Comparison of ENCODE assay signal across 10 mouse cellular contexts in genomic region chr5:74618573-74619059, GRCm38 (mm10).
A peak's percentile ranks its signal among the peaks of the same experiment; 100 is the strongest.
DNase-seq lines count a peak whose midpoint lies in the region; ATAC-seq and TF ChIP-seq lines count a peak whose summit lies in the region.
"Had no signal": no experiment of that assay in that cellular context is flagged by ENCODE, and none has a peak within 500 bp of the region (broad histone marks: within the 10 kb centered on the region; RNA-seq: fewer than 3 reads in every experiment).

No protein-coding gene starts in this region.

- H3K27me3 ChIP-seq in lung, embryonic 14.5 days (ENCODE audit: insufficient read depth, low read length), result no peaks in the 10 kb centered on the region

- no peak overlapping the region for H3K27ac ChIP-seq in lung, embryonic 14.5 days (ENCODE audit: low read depth)
- H3K27ac ChIP-seq: heart, embryonic 15.5 days; macrophage had no signal

- 62% methylated on average over 3 of the region's 3 CpGs for WGBS in lung, embryonic 14.5 days

- H3K9ac ChIP-seq in lung, embryonic 14.5 days, result no peak overlapping the region
- H3K9ac ChIP-seq: heart, embryonic 15.5 days had no signal

- H3K4me2 ChIP-seq in lung, embryonic 14.5 days, result no peak overlapping the region
- H3K4me2 ChIP-seq: heart, embryonic 15.5 days had no signal

- H3K4me1 ChIP-seq in lung, embryonic 14.5 days (ENCODE audit: insufficient read depth), result no peaks in the 10 kb centered on the region

- no peak overlapping the region for H3K4me3 ChIP-seq in lung, embryonic 14.5 days (ENCODE audit: low read depth, low read length)
- H3K4me3 ChIP-seq: heart, embryonic 15.5 days had no signal

- peak; percentile 37 for DNase-seq in cerebellum, adult 9-10 months
- DNase-seq in cerebellum, adult 11 months, result no peak
- peak; percentile 24 for DNase-seq in left cerebral cortex, postnatal 4 days
- no peak for DNase-seq in left cerebral cortex, adult 8-10 months (ENCODE audit: low spot score in 2 of 2)
- no peak for DNase-seq in brain, embryonic 14.5 days (ENCODE audit: low read depth)
- peak; percentile 61 for DNase-seq in lung, embryonic 14.5 days
- no peak for DNase-seq in frontal cortex, postnatal 10 days (ENCODE audit: low spot score in 2 of 2)
- no peak for DNase-seq in left cerebral cortex, adult 11 months (ENCODE audit: low spot score)

- TF ChIP-seq POLR2A in brain, embryonic 14.5 days (IDR thresholded peaks at IDR 0.05; ENCODE audit: borderline replicate concordance, extremely low read depth, insufficient read depth, insufficient read length, poor library complexity, severe bottlenecking), result no peak

- ATAC-seq in lung, embryonic 14.5 days (ENCODE audit: insufficient read depth), result no peak

- TF ChIP-seq CTCF in brain, embryonic 14.5 days (IDR thresholded peaks at IDR 0.05; ENCODE audit: borderline replicate concordance, extremely low read depth, insufficient read depth, insufficient read length), result peak; percentile 60; the same call in 1 of the 2 replicates
- TF ChIP-seq CTCF in lung, embryonic 14.5 days (IDR thresholded peaks at IDR 0.05; ENCODE audit: low read depth), result peak; percentile 59

- intact Hi-C loops in left cerebral cortex, postnatal 4 days (cut with DNase I), result no loop called here

- no peaks in the 10 kb centered on the region for H3K9me3 ChIP-seq in lung, embryonic 14.5 days (ENCODE audit: low read depth, low read length)
- H3K9me3 ChIP-seq: heart, embryonic 15.5 days had no signal

- no peaks in the 10 kb centered on the region for H3K36me3 ChIP-seq in lung, embryonic 14.5 days (ENCODE audit: insufficient read depth)
- H3K36me3 ChIP-seq: heart, embryonic 15.5 days had no signal

Comparison
In these comparisons a context has a peak if more than half of its experiments do, and no peak if none do; other contexts are left out.
1. DNase-seq: peak in cerebellum, adult 9-10 months (single experiment), left cerebral cortex, postnatal 4 days (single experiment) and lung, embryonic 14.5 days (single experiment); none in cerebellum, adult 11 months (single experiment), left cerebral cortex, adult 8-10 months (0 of 2), brain, embryonic 14.5 days (single experiment), frontal cortex, postnatal 10 days (0 of 2) and left cerebral cortex, adult 11 months (single experiment).